Comparison of ENCODE assay signal across 8 mouse cellular contexts in genomic region chr15:103347275-103347684, GRCm38 (mm10). TPM values are rescaled to one million over a fixed set of nuclear protein-coding genes. Genes with fewer than 3 reads are reported as not detected.
DNase-seq lines count a peak whose midpoint lies in the region; ATAC-seq and TF ChIP-seq lines count a peak whose summit lies in the region.

No protein-coding gene starts in this region.

- no peak overlapping the region for H3K27ac ChIP-seq in kidney, embryonic 16.5 days (ENCODE audit: low read length)
- H3K27ac ChIP-seq in hindbrain, postnatal 0 days = no peak overlapping the region

- no peak overlapping the region for H3K9ac ChIP-seq in kidney, embryonic 16.5 days (replicated peaks; ENCODE audit: low read length)
- H3K9ac ChIP-seq in hindbrain, postnatal 0 days (replicated peaks; ENCODE audit: low read length) = no peak overlapping the region

- H3K4me2 ChIP-seq in kidney, embryonic 16.5 days (replicated peaks; ENCODE audit: low read depth, low read length) = no peak overlapping the region
- no peak overlapping the region for H3K4me2 ChIP-seq in hindbrain, postnatal 0 days (ENCODE audit: low read depth, low read length)

- peak; percentile 70 for DNase-seq in kidney, adult 18-20 months
- DNase-seq in ES-CJ7 (ENCODE audit: low read depth, low spot score) = peak; percentile 76
- DNase-seq in brain, embryonic 14.5 days (ENCODE audit: low read depth) = peak; percentile 87
- peak; percentile 89 for DNase-seq in hindbrain, postnatal 0 days (ENCODE audit: low spot score)
- DNase-seq in lung, postnatal 10 days = peak; percentile 84
- peak; percentile 67 for DNase-seq in skeletal muscle tissue, adult 2 months (ENCODE audit: low read depth, low spot score)
- no peak for DNase-seq in urinary bladder, adult 2 months (ENCODE audit: low spot score)

- H3K36me3 ChIP-seq in kidney, embryonic 16.5 days (ENCODE audit: insufficient read depth, low read length) = peaks cover 64% of the 10 kb centered on the region
- no peaks in the 10 kb centered on the region for H3K36me3 ChIP-seq in hindbrain, postnatal 0 days (ENCODE audit: insufficient read depth, low read length)

- 8% methylated on average over 2 of the region's 2 CpGs for WGBS in kidney, embryonic 16.5 days
- 5% methylated on average over 2 of the region's 2 CpGs for WGBS in hindbrain, postnatal 0 days

- H3K4me3 ChIP-seq in kidney, embryonic 16.5 days (ENCODE audit: low read length) = no peak overlapping the region
- no peak overlapping the region for H3K4me3 ChIP-seq in hindbrain, postnatal 0 days (ENCODE audit: low read length)

- no peaks in the 10 kb centered on the region for H3K27me3 ChIP-seq in kidney, embryonic 16.5 days (ENCODE audit: insufficient read depth, low read length)
- no peaks in the 10 kb centered on the region for H3K27me3 ChIP-seq in hindbrain, postnatal 0 days (ENCODE audit: insufficient read depth, low read length)

- H3K9me3 ChIP-seq in kidney, embryonic 16.5 days (ENCODE audit: low read length) = no peaks in the 10 kb centered on the region
- H3K9me3 ChIP-seq in hindbrain, postnatal 0 days (ENCODE audit: low read length) = no peaks in the 10 kb centered on the region

- H3K4me1 ChIP-seq in kidney, embryonic 16.5 days (ENCODE audit: insufficient read depth, low read length) = no peaks in the 10 kb centered on the region
- H3K4me1 ChIP-seq in hindbrain, postnatal 0 days (ENCODE audit: insufficient read depth, low read length) = no peaks in the 10 kb centered on the region

- ATAC-seq in kidney, embryonic 16.5 days (ENCODE audit: low FRiP score, low TSS enrichment) = no peak
- peak; percentile 38 for ATAC-seq in hindbrain, postnatal 0 days

- TF ChIP-seq CTCF in brain, embryonic 14.5 days (IDR thresholded peaks at IDR 0.05; ENCODE audit: borderline replicate concordance, extremely low read depth, insufficient read depth, insufficient read length) = peak; percentile 62; the same call in 1 of the 2 replicates
- TF ChIP-seq CTCF in hindbrain, postnatal 0 days (IDR thresholded peaks at IDR 0.05; ENCODE audit: low read depth) = peak; percentile 80

- no peak for TF ChIP-seq POLR2A in brain, embryonic 14.5 days (IDR thresholded peaks at IDR 0.05; ENCODE audit: borderline replicate concordance, extremely low read depth, insufficient read depth, insufficient read length, poor library complexity, severe bottlenecking)

RNA-seq across cellular contexts. Expression of gene Zfp385a, which starts 7.4 kb away (rescaled TPM):
- 12.4 and 14.4 TPM in 2 replicates for polyA plus RNA-seq in kidney, embryonic 16.5 days (2015; fragmentation: Nextera tagmentation; extraction: Ambion mirVana)
- polyA plus RNA-seq in brain, embryonic 14.5 days (2012; rRNA removed) = 20.3 and 37.5 TPM in 2 replicates
- total RNA-seq in hindbrain, postnatal 0 days (2014; rRNA removed) = 20.6 and 25.8 TPM in 2 replicates
- 19.8 and 23.1 TPM in 2 replicates for polyA plus RNA-seq in hindbrain, postnatal 0 days (2015; fragmentation: Nextera tagmentation; extraction: Ambion mirVana)
- 9.9 and 15.6 TPM in 2 replicates for polyA plus RNA-seq in urinary bladder, adult 2 months (2012; rRNA removed)

RNA-seq across cellular contexts. Expression of gene Itga5, which starts 19.3 kb away (rescaled TPM):
- 40.7 and 44.3 TPM in 2 replicates for polyA plus RNA-seq in kidney, embryonic 16.5 days (2015; fragmentation: Nextera tagmentation; extraction: Ambion mirVana)
- 7.6 and 11.1 TPM in 2 replicates for polyA plus RNA-seq in brain, embryonic 14.5 days (2012; rRNA removed)
- total RNA-seq in hindbrain, postnatal 0 days (2014; rRNA removed) = 8.2 and 8.3 TPM in 2 replicates
- polyA plus RNA-seq in hindbrain, postnatal 0 days (2015; fragmentation: Nextera tagmentation; extraction: Ambion mirVana) = 4.9 and 5.0 TPM in 2 replicates
- 138 and 146 TPM in 2 replicates for polyA plus RNA-seq in urinary bladder, adult 2 months (2012; rRNA removed)

RNA-seq across cellular contexts. Expression of gene Gpr84, which starts 36.9 kb away (rescaled TPM):
- 0.30 and 0.67 TPM in 2 replicates for polyA plus RNA-seq in kidney, embryonic 16.5 days (2015; fragmentation: Nextera tagmentation; extraction: Ambion mirVana)
- polyA plus RNA-seq in brain, embryonic 14.5 days (2012; rRNA removed) = 0.30 and 0.33 TPM in 2 replicates
- 0.58 and 0.86 TPM in 2 replicates for total RNA-seq in hindbrain, postnatal 0 days (2014; rRNA removed)
- 0.30 and 0.37 TPM in 2 replicates for polyA plus RNA-seq in hindbrain, postnatal 0 days (2015; fragmentation: Nextera tagmentation; extraction: Ambion mirVana)
- polyA plus RNA-seq in urinary bladder, adult 2 months (2012; rRNA removed) = not detected in 2 replicates
